Mouse (Mus musculus): ENCODE measurements around the gene Pkp4.

DNA sequence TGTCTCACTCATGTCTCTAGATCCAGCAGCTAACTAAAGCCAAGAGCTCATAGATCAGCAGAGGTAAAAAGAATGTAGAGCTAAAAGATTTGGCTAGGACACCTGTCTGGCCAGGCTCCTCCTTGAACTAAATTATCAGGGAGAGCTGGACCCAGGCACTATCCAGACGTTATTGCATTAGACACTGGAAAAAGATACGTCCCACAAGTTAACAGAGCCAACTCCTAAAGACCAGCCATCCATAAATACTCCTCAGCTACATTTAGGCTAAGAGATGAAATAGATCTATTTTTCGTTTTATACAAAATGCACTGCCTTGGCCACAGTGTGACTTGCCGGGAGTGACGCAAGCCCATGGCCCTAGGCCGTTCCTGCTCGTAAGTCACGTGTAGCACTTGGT is 146.7 kb downstream of the Pkp4 start:
- no peak for TF ChIP-seq GATA1 (IDR thresholded peaks at IDR 0.05; ENCODE audit: borderline replicate concordance, low read length)
- no peak for TF ChIP-seq FLI1 (IDR thresholded peaks at IDR 0.05; ENCODE audit: low read length)
